ENCODE assay signal across 9 mouse cellular contexts in the genomic region with DNA sequence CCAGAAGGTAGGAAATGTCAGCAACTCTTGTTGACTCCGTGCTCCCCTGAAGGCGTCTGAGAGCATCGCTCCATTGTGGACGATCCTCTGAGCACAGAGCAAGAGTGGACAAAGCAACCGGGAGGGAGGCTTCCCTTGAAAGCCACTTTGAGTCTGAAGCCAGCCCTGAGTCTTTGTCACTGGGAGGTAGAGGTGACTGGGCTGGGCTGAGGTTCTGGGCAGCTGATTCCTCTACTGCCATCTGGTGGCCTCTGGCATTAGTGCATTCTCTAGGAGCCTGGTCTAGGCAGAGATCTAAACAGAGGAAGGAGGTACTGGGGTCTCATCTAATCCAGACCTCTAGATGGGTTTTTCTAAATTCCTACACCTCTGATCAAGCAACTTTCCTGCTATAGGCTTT. TPM values are rescaled to one million over a fixed set of nuclear protein-coding genes. Genes with fewer than 3 reads are reported as not detected.
A peak's percentile ranks its signal among the peaks of the same experiment; 100 is the strongest.
DNase-seq lines count a peak whose midpoint lies in the region; ATAC-seq lines count a peak whose summit lies in the region.
"Had no signal": no experiment of that assay in that cellular context is flagged by ENCODE, and none has a peak within 500 bp of the region (broad histone marks: within the 10 kb centered on the region; RNA-seq: fewer than 3 reads in every experiment).

No protein-coding gene starts in this region.

- H3K9ac ChIP-seq in hindbrain, embryonic 11.5 days (ENCODE audit: low read depth, low read length): no peak overlapping the region
- H3K9ac ChIP-seq: liver, embryonic 15.5 days had no signal

- H3K4me3 ChIP-seq in hindbrain, embryonic 11.5 days (ENCODE audit: low read depth, low read length): no peak overlapping the region
- H3K4me3 ChIP-seq: liver, embryonic 15.5 days had no signal

- peak; percentile 59; the same call in 1 of the 2 replicates for ATAC-seq in hindbrain, embryonic 11.5 days (ENCODE audit: low FRiP score)

- peaks cover 16% of the 10 kb centered on the region; the same call in 1 of the 2 replicates for H3K4me1 ChIP-seq in hindbrain, embryonic 11.5 days (replicated peaks; ENCODE audit: control insufficient read depth, insufficient read depth, low read length)

- H3K27ac ChIP-seq in hindbrain, embryonic 11.5 days (ENCODE audit: low read depth, low read length): no peak overlapping the region
- H3K27ac ChIP-seq: liver, embryonic 15.5 days had no signal

- H3K27me3 ChIP-seq in hindbrain, embryonic 11.5 days (ENCODE audit: control insufficient read depth, insufficient read depth, low read length): no peaks in the 10 kb centered on the region

- H3K9me3 ChIP-seq in hindbrain, embryonic 11.5 days (ENCODE audit: control insufficient read depth, low read length): no peaks in the 10 kb centered on the region
- H3K9me3 ChIP-seq: liver, embryonic 15.5 days had no signal

- 6% methylated on average over 5 of the region's 5 CpGs for WGBS in hindbrain, embryonic 11.5 days

- DNase-seq in NIH3T3 (ENCODE audit: low read depth): peak; percentile 85
- peak; percentile 80 for DNase-seq in cerebellum, adult 11-12 months
- peak; percentile 91 for DNase-seq in forelimb bud, embryonic 11.5 days (ENCODE audit: low read depth, low spot score)
- peak; percentile 94 for DNase-seq in hindbrain, embryonic 11.5 days (ENCODE audit: low spot score)
- DNase-seq in layer of hippocampus, adult 9-11 months: peak; percentile 63
- peak; percentile 69 for DNase-seq in lung, postnatal 25 days (ENCODE audit: low spot score)
- peak; percentile 98 for DNase-seq in retina, embryonic 14.5 days (ENCODE audit: low spot score)
- peak; percentile 56 for DNase-seq in urinary bladder, adult 2 months (ENCODE audit: low spot score)

- no peaks in the 10 kb centered on the region for H3K36me3 ChIP-seq in hindbrain, embryonic 11.5 days (ENCODE audit: control insufficient read depth, insufficient read depth, low read length)
- H3K36me3 ChIP-seq: liver, embryonic 15.5 days had no signal

- H3K4me2 ChIP-seq in hindbrain, embryonic 11.5 days (replicated peaks; ENCODE audit: low read depth, low read length): no peak overlapping the region
- H3K4me2 ChIP-seq: liver, embryonic 15.5 days had no signal

RNA-seq across cellular contexts. Expression of a gene that starts 5.3 kb away (rescaled TPM):
- 18.5 and 20.1 TPM in 2 replicates for polyA plus RNA-seq in hindbrain, embryonic 11.5 days (2014; fragmentation: Nextera tagmentation; extraction: Ambion mirVana)
- polyA plus RNA-seq in urinary bladder, adult 2 months (2012; rRNA removed): 7.2 and 8.4 TPM in 2 replicates

RNA-seq across cellular contexts. Expression of a gene that starts 44.9 kb away (rescaled TPM):
- 34.4 and 40.3 TPM in 2 replicates for polyA plus RNA-seq in hindbrain, embryonic 11.5 days (2014; fragmentation: Nextera tagmentation; extraction: Ambion mirVana)
- polyA plus RNA-seq in urinary bladder, adult 2 months (2012; rRNA removed): 160 and 175 TPM in 2 replicates

RNA-seq across cellular contexts. Expression of a gene that starts 51.8 kb away (rescaled TPM):
- polyA plus RNA-seq in hindbrain, embryonic 11.5 days (2014; fragmentation: Nextera tagmentation; extraction: Ambion mirVana): 17.7 and 19.2 TPM in 2 replicates
- 115 and 117 TPM in 2 replicates for polyA plus RNA-seq in urinary bladder, adult 2 months (2012; rRNA removed)

RNA-seq across cellular contexts. Expression of a gene that starts 57.5 kb away (rescaled TPM):
- polyA plus RNA-seq in hindbrain, embryonic 11.5 days (2014; fragmentation: Nextera tagmentation; extraction: Ambion mirVana): 14.3 and 15.2 TPM in 2 replicates
- polyA plus RNA-seq in urinary bladder, adult 2 months (2012; rRNA removed): 129 and 140 TPM in 2 replicates
